Mouse (Mus musculus) MEL (cell line): ENCODE results near the gene Tmem232. TPM values are rescaled to one million over a fixed set of nuclear protein-coding genes. Genes with fewer than 3 reads are reported as not detected.

Experiments
- polyA plus RNA-seq, 2 experiments: library from polyadenylated mRNA; stranded (reverse) in 1 of 2; unstranded in 1 of 2; fragments of >175 nt in 1 of 2; fragments of >200 nt in 1 of 2; gene quantifications; 2 replicates each; pipeline versions ENCODE4 v1.2.1 to v1.2.4; 2012; ENCODE audit warnings: low replicate concordance in 2 of 2, low read depth in 1 of 2; ENCODE audit not compliant: insufficient read length in 2 of 2, insufficient read depth in 1 of 2, missing spikeins in 1 of 2
- total RNA-seq: library from RNA; depleted of rRNA; stranded (reverse); fragments of 300-350 nt; gene quantifications from 2 replicates; pipeline ENCODE4 v1.2.3, GENCODE M21; 2012; rRNA removed

Gene Tmem232
- total and polyA plus RNA-seq, 3 experiments, result 0.04 TPM; not detected in 2

Other genes starting within 250 kb of the Tmem232 start
- 56.7 and 60.2 TPM in 2 replicates for gene Vapa, start 72.8 kb upstream of the Tmem232 start, total RNA-seq
- gene Vapa, start 72.8 kb upstream of the Tmem232 start, polyA plus RNA-seq, result 100 to 1,000 TPM in 1 of 2 experiments, 10 to 100 TPM in 1; 85.3 to 507 TPM
- not detected in 2 replicates for gene Txndc2, start 101.4 kb upstream of the Tmem232 start, total RNA-seq
- not detected for gene Txndc2, start 101.4 kb upstream of the Tmem232 start, polyA plus RNA-seq
- 17.9 and 25.7 TPM in 2 replicates for gene Rab31, start 232.0 kb upstream of the Tmem232 start, total RNA-seq
- 10 to 100 TPM in 1 of 2 experiments, not detected in 1; 23.6 TPM for gene Rab31, start 232.0 kb upstream of the Tmem232 start, polyA plus RNA-seq
- 21.8 and 27.4 TPM in 2 replicates for gene Ppp4r1, start 241.8 kb upstream of the Tmem232 start, total RNA-seq
- 100 to 1,000 TPM in 1 of 2 experiments, 10 to 100 TPM in 1; 34.3 to 313 TPM for gene Ppp4r1, start 241.8 kb upstream of the Tmem232 start, polyA plus RNA-seq